Mouse (Mus musculus) right cerebral cortex, adult 2 months (tissue): Measurements from ENCODE around the gene Akap6.

ENCODE experiments used
- DNase-seq, 2 experiments: peaks; one replicate each; pipeline ENCODE4 v3.0.0; 2021 to 2022; ENCODE audit warnings: low spot score in 2 of 2

Gene Akap6

GRCm38 (mm10) chr12:52699146-52699545 lies at the start of gene Akap6:
Akap6 (plus strand) TSS chr12:52699383.
- peak; percentile 87 to 89 for DNase-seq

- no peak for DNase-seq
Measured at GRCm38 (mm10) chr12:52662907-52663790, 36.0 kb upstream of the Akap6 start.

GRCm38 (mm10) chr12:52664944-52665343 lies 34.2 kb upstream of the Akap6 start:
- no peak for DNase-seq

GRCm38 (mm10) chr12:52671436-52671835 lies 27.7 kb upstream of the Akap6 start:
- DNase-seq: no peak

- no peak for DNase-seq
Measured at GRCm38 (mm10) chr12:52671943-52672342, 27.2 kb upstream of the Akap6 start.

- DNase-seq: no peak
Measured at GRCm38 (mm10) chr12:52673361-52673960, 25.7 kb upstream of the Akap6 start.

GRCm38 (mm10) chr12:52675010-52675409 lies 24.2 kb upstream of the Akap6 start:
- no peak for DNase-seq

GRCm38 (mm10) chr12:52687355-52687754 lies 11.8 kb upstream of the Akap6 start:
- DNase-seq: no peak

- no peak for DNase-seq
Measured at GRCm38 (mm10) chr12:52688712-52689111, 10.5 kb upstream of the Akap6 start.

- DNase-seq: no peak
Measured at GRCm38 (mm10) chr12:52691552-52691951, 7.6 kb upstream of the Akap6 start.

- no peak for DNase-seq
Measured at GRCm38 (mm10) chr12:52692290-52692974, 6.8 kb upstream of the Akap6 start.

- no peak for DNase-seq
Measured at GRCm38 (mm10) chr12:52697407-52698109, 1.6 kb upstream of the Akap6 start.

GRCm38 (mm10) chr12:52698276-52698930 lies 780 bp upstream of the Akap6 start:
- no peak for DNase-seq

- DNase-seq: peak in 1 of 2 experiments; percentile 27
Measured at GRCm38 (mm10) chr12:52699961-52700696, 946 bp downstream of the Akap6 start.

GRCm38 (mm10) chr12:52700697-52701191 lies 1.6 kb downstream of the Akap6 start:
- DNase-seq: peak; percentile 41 to 56

- peak in 1 of 2 experiments; percentile 37 for DNase-seq
Measured at GRCm38 (mm10) chr12:52701201-52701641, 2.0 kb downstream of the Akap6 start.

- no peak for DNase-seq
Measured at GRCm38 (mm10) chr12:52702368-52702967, 3.3 kb downstream of the Akap6 start.

- no peak for DNase-seq
Measured at GRCm38 (mm10) chr12:52704081-52704480, 4.9 kb downstream of the Akap6 start.

GRCm38 (mm10) chr12:52704810-52705209 lies 5.6 kb downstream of the Akap6 start:
- no peak for DNase-seq

GRCm38 (mm10) chr12:52711382-52711781 lies 12.2 kb downstream of the Akap6 start:
- DNase-seq: no peak
